Mouse (Mus musculus) cortical plate, adult 2 months (tissue): ENCODE data around the gene Miox. TPM values are rescaled to one million over a fixed set of nuclear protein-coding genes. Genes with fewer than 3 reads are reported as not detected.
A peak's percentile ranks its signal among the peaks of the same experiment; 100 is the strongest.

Experiments
- H3K27ac ChIP-seq: fragments of 200-500 bp; 2 replicates; pipeline ENCODE4 v1.5.1; 2012; ENCODE audit warnings: low read length, control low read depth, inconsistent platforms; ENCODE audit not compliant: insufficient read depth
- H3K4me1 ChIP-seq: fragments of 200-500 bp; 2 replicates; pipeline ENCODE4 v1.6.1; 2011; ENCODE audit warnings: low read length; ENCODE audit not compliant: control insufficient read depth, insufficient read depth
- H3K4me3 ChIP-seq: fragments of 200-500 bp; 2 replicates; pipeline ENCODE4 v1.5.1; 2011; ENCODE audit warnings: mild to moderate bottlenecking, low read length, control low read depth; ENCODE audit not compliant: insufficient read depth
- CTCF ChIP-seq: fragments of 200-500 bp; IDR thresholded peaks from 2 replicates; pipeline ENCODE4 v1.5.1; 2011; ENCODE audit warnings: mild to moderate bottlenecking, control low read depth, low read length; ENCODE audit not compliant: insufficient read depth; ENCODE audit errors: extremely low read depth
- POLR2A ChIP-seq: fragments of 200-500 bp; IDR thresholded peaks from 2 replicates; pipeline ENCODE4 v1.6.1; 2011; ENCODE audit warnings: mild to moderate bottlenecking, low read length, control low read depth; ENCODE audit not compliant: insufficient read depth; ENCODE audit errors: extremely low read depth
- polyA plus RNA-seq: library from polyadenylated mRNA; depleted of rRNA; stranded (reverse); fragments of >200 nt; gene quantifications from 2 replicates; pipeline ENCODE4 v1.2.3, GENCODE M21; 2012

Miox gene
- polyA plus RNA-seq, 1 experiment = not detected

GRCm38 (mm10) chr15:89354455-89354854 lies 20.3 kb downstream of the Miox start:
- Histone ChIP-seq H3K27ac (no peak overlapping the region), H3K4me1 (no peaks in the 10 kb centered on the region; the same call in 1 of the 2 replicates), H3K4me3 (peak overlapping the region; percentile 68; the same call in 1 of the 2 replicates)
- TF ChIP-seq CTCF = no peak
- TF ChIP-seq POLR2A = no peak

DNA sequence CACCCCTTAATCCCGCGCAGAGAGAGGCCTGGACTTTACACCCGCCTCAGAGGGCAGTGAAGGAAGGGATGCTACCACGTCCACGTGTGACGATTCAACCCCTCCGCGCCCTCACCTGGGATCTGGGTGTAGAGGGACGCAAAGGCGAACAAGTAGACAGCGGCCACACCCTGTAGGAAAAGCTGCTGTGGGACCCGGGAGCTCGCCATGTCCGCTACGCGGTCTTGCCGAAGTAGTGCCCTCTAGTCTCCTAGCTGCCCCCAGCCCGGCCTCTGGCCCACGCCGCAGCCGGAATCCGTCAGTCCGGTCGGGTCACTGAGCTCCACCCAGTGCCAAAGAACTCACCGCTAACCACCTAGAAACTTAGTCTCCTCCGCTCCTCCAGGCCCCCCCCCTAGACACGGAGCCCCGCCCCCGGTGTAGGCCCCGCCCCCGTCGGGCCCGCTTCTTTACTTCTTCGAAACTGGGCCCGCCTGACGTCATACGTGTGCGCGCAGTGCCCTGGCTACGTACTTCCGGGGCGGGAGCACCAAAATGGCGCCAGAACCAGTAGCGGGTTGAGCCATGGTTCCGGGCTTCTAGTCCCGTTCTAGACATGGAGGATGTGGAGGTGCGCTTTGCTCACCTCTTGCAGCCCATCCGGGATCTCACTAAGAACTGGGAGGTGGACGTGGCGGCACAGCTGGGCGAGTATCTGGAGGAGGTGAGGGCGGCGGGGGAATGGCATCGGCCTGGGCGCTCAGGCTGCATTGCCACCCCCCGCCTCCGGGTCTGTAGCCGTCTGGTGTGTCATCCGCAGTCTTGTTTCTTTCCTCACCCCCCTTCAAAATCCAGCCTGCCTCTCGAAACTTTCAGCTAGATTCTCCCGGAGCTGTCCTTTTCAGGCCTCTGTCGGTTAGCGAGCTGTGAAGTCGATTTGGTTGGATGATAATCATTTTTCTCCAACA lies 21.3 kb downstream of the Miox start, which contains the start of the genes Lmf2 and Ncaph2:
TSS of gene Lmf2 (minus strand) at position 419 of the 947 bp plus-strand sequence.
TSS of gene Ncaph2 (plus strand) at position 479 of the 947 bp plus-strand sequence.
- TF ChIP-seq CTCF (no peak), POLR2A (peak; percentile 72)
- peak within 1 kb of the TSS; percentile 68 for H3K4me3 ChIP-seq
- peak within 1 kb of the TSS; percentile 61; the same call in 1 of the 2 replicates for H3K27ac ChIP-seq

GRCm38 (mm10) chr15:89356372-89356771 lies 22.2 kb downstream of the Miox start:
- H3K4me3 ChIP-seq = peak overlapping the region; percentile 68
- no peaks in the 10 kb centered on the region; the same call in 1 of the 2 replicates for H3K4me1 ChIP-seq
- TF ChIP-seq POLR2A (no peak), CTCF (no peak)
- H3K27ac ChIP-seq = 0 out of 2 replicates have a peak overlapping the region, but pooled peaks have one; percentile 61

More for the DNA sequence above, 21.3 kb downstream of the Miox start, which contains the start of the genes Lmf2 and Ncaph2:
- H3K4me1 ChIP-seq = no peaks in the 10 kb centered on the region; the same call in 1 of the 2 replicates

GRCm38 (mm10) chr15:89358784-89359183 lies 24.6 kb downstream of the Miox start:
- Histone ChIP-seq H3K4me1 (no peaks in the 10 kb centered on the region; the same call in 1 of the 2 replicates), H3K27ac (no peak overlapping the region), H3K4me3 (no peak overlapping the region)
- TF ChIP-seq POLR2A (no peak), CTCF (no peak)

DNA sequence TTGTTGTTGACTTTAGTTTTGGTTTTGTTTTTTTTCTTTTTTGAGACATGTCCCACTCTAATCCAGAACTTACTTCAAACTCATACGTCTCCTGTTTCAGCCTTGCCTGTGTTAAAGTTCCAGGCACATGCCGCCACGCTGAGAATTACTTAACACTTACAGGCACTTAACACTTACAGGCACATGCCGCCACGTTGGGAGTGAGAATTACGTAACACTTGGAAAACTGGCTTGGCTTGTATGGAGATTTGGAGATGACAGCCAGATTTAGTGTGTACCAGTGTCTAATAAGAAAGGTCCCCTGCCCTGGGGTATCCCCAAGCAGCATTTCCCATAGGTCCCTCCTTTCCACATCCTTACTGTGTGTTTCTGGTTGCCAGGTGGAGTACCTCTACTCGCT lies 28.9 kb downstream of the Miox start:
- Histone ChIP-seq H3K4me1 (no peaks in the 10 kb centered on the region; the same call in 1 of the 2 replicates), H3K27ac (no peak overlapping the region), H3K4me3 (no peak overlapping the region)
- TF ChIP-seq CTCF (no peak), POLR2A (no peak)

- Histone ChIP-seq H3K27ac (no peak overlapping the region), H3K4me3 (no peak overlapping the region), H3K4me1 (no peaks in the 10 kb centered on the region)
- TF ChIP-seq CTCF (no peak), POLR2A (no peak)
These were observed 30.9 kb downstream of the Miox start for GRCm38 (mm10) chr15:89365141-89365551.

DNA sequence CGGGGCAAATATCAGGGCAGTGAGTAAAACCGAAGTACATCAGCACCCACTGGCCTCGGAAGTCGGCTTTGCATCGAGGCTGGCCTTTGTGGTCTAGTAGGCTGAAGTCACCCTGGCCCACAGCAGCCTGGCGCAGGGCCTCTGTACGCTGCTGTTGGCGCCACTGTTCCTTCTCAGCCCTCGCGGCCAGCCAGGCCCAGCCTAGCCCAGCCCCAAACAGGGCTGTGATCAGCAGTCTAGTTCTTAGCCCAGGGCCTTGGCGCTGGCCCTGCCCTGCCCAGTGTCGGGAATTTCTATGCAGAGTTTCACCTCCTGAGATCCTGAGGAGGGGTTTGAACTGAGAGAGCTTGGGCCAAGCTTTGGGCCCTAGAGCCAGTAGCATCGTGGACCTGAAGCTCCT lies 37.9 kb downstream of the Miox start:
- no peak overlapping the region for H3K4me3 ChIP-seq
- H3K4me1 ChIP-seq = no peaks in the 10 kb centered on the region
- H3K27ac ChIP-seq = no peak overlapping the region
- TF ChIP-seq POLR2A = no peak; the same call in 1 of the 2 replicates
- no peak for TF ChIP-seq CTCF

GRCm38 (mm10) chr15:89372536-89372935 lies 38.3 kb downstream of the Miox start:
- Histone ChIP-seq H3K4me3 (no peak overlapping the region; the same call in 1 of the 2 replicates), H3K27ac (no peak overlapping the region), H3K4me1 (no peaks in the 10 kb centered on the region)
- TF ChIP-seq CTCF = no peak
- no peak for TF ChIP-seq POLR2A

DNA sequence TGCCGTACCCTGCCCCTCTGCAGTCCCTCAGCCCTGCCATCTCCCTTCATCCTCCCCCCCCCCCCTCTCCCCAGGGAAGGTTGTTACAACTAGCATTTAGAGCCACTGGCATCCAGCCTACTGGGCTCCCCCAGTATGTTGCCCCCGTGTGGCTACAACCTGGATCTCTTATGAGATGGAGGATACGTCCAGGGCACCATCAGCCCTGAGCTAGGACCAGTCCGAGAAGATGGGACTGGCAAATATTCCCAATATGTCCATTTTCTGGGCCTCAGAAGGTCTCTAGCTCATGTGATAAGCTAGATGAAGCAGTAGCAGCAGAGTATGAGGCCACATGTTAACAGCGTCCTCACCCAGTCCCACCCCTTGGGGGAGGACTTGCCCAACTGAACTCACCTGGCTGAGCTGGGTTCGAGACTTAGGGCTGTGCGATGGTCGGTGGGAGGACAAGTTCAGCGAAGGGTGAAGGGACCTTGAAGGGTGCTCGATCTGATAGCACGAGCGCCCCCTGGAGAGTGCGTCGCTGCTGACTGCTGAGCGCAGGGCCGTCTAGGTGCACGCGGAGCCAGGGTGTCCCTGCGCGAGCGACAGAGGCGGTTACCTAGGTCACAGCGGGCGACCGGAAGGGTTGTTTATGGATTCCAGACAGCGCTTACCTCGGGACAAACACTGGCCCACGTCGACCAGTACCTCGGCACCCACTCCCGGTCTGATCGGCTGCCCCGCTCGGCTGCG lies 39.0 kb downstream of the Miox start:
- H3K4me1 ChIP-seq = no peaks in the 10 kb centered on the region
- H3K4me3 ChIP-seq = peak overlapping the region; percentile 76
- H3K27ac ChIP-seq = peak overlapping the region; percentile 91
- TF ChIP-seq CTCF = peak; percentile 64
- no peak; the same call in 1 of the 2 replicates for TF ChIP-seq POLR2A
